Mouse (Mus musculus): ENCODE measurements around the gene 1700020L24Rik.

1700020L24Rik gene

DNA sequence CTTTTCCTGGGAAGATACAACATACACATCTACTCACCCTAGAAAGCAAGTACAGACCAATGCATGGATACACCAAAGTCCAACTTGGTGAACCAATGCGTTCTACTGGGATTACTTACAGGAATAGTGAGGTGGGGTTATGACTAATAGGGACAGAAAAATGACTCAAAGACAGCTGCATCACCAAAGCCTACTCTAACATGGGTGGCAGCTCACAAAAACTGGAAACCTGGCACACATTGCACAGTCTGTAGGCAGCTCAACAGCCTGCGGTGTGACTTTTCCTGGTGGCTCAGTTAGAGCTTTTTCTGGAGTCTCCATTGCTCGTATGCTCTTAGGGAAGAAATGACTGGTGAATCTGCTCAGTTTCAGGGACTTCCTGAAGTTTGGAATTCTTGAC lies 31.3 kb downstream of the 1700020L24Rik start:
- intact Hi-C loops (cut with DNase I), result no loop called here

DNA sequence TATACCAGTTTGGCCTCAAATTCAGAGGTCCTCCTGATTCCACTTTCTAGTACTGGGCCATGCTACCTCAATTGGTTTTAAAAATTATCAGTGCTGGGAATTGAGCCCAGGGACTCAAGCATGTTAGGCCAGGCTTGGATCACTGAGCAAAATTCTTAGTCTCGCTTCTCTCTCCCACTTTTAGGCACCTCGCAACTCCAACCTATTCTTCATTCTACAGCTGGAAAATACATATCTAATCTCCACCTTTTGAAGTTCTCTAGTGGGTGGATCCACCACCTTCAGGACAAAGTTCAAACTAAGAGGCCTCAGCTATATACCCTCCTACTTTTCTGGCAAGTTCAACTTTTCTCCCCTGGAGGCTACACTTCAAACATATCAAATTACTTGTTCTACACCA lies 34.3 kb downstream of the 1700020L24Rik start:
- intact Hi-C loops (cut with DNase I), result loop anchor here (2.0 kb wide), 1 partner anchor 29 kb away; no protein-coding TSS in a partner anchor

DNA sequence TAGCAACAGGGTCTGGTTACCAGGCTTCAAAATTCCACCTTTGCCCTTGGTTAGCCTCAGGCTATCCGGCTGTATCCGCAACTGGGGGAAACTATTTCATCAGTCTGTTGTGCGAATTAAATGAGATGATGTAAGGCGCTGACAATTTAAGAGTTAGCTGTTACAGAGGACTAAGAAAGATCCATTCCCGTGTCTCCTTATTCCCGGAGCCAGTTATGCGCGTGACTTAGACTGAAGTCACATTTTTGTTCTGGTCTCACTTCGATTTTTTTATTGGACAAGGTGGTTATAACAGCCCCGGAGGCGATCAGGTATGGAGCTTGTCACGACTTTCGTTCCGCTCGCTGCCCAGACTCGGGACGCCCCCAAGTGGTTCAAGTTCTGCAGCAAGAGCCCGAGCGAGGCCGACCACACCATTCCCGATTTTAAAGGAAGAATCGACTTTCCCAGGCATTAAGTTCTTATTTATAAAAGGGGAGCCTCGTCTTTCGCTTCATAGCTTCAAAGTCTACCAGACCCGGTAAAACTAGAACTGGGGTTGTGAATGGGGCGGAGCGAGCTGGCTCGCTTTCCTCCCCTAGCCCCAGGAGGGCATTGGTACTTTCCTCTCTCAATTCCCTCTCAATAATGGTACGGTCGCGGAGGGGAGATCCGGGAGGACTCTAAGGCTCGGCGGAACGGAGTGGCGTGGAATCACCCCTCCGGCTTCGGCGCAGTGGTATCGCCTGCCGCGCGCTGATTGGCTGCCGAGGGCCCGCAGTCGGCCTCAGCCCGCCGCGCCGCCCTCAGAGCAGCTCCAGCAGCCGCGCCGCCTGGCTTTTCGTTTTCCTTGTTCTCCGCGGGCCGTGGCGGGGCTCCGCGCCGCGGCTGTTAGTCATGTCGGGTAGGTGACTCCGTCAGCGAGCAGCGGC lies 35.1 kb downstream of the 1700020L24Rik start, which contains the start of gene Taf15:
Gene Taf15 (plus strand): TSS at position 763 of the 911 bp plus-strand sequence.
- intact Hi-C loops (cut with DNase I), result loop anchor here (2.0 kb wide), 1 partner anchor 30 kb away; no protein-coding TSS in a partner anchor

DNA sequence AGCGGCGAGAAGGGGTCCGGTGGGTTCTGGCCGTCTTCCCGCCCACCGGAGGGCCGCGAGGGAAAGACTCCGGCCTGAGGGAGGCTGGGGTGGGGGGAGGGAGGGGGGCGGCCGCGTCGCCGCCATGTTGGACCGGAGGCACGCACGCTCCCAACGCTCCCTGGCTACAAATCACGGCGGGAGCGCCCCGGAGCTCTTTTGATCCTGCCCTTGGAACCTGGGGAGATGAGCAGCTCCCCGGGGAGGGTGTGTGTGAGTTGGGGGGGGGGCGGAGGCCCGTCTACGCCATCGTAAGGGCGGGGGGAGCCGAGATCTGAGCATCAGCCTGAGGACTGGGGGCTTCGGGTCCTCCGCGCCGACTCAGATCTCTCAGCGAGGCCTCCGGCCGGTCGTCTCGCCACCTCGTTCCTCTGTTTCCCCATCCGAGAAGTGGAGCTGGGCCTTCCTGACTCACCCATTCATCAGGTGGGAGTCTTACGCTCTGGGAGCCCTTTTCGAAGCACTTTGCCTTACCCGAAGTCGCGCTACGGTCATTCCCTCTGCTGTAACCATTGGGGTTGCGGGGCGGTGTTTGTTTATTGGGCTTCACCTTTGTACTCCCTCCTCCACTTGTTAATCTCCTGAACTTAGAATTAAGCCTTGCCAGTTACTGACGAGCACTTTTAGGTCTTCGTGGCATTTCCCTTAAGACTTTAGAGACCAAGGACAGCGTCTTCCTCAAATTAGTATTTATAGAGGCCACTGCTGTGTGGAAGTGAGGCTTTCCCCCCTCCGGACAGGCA lies 35.9 kb downstream of the 1700020L24Rik start:
- intact Hi-C loops (cut with DNase I), result loop anchor here (2.0 kb wide), 1 partner anchor 31 kb away; no protein-coding TSS in a partner anchor

Data from adrenal gland (tissue).